Mouse (Mus musculus) liver, embryonic 14.5 days (tissue): Measurements from ENCODE around the gene Slc2a9. TPM values are rescaled to one million over a fixed set of nuclear protein-coding genes. Genes with fewer than 3 reads are reported as not detected.

Experiments
- ATAC-seq: fragments of 200-750 bp; cut with Nextera tagmentation; 2 replicates; pipeline ENCODE4 v1.8.0; 2017; ENCODE audit warnings: moderate number of reproducible peaks, mild to moderate bottlenecking, moderate library complexity; ENCODE audit not compliant: insufficient read depth
- DNase-seq, 3 experiments: peaks; one replicate each; pipeline ENCODE4 v3.0.0-alpha.2; 2012 to 2013; ENCODE audit warnings: low read depth in 3 of 3, low spot score in 3 of 3
- H3K27ac ChIP-seq: fragments of 300-500 bp; sonication (generic); 2 replicates; pipeline ENCODE4 v1.5.1; 2014; ENCODE audit warnings: moderate library complexity, mild to moderate bottlenecking, control low read depth, inconsistent platforms
- H3K27me3 ChIP-seq: fragments of 300-500 bp; sonication (generic); 2 replicates; pipeline ENCODE4 v1.6.1; 2014; ENCODE audit warnings: mild to moderate bottlenecking, low read length, moderate library complexity; ENCODE audit not compliant: control insufficient read depth, insufficient read depth
- H3K36me3 ChIP-seq: fragments of 300-500 bp; sonication (generic); replicated peaks from 2 replicates; pipeline ENCODE4 v1.6.1; 2014; ENCODE audit warnings: low read depth; ENCODE audit not compliant: control insufficient read depth, insufficient read depth
- H3K4me1 ChIP-seq, 2 experiments: fragments of 200-500 bp in 1 of 2; fragments of 300-500 bp in 1 of 2; sonication (generic) in 1 of 2; replicated peaks; 2 replicates each; pipeline ENCODE4 v1.6.1; 2012 to 2014; ENCODE audit warnings: antibody characterized with exemption in 1 of 2, inconsistent platforms in 1 of 2, low read length in 1 of 2; ENCODE audit not compliant: control insufficient read depth in 2 of 2, insufficient read depth in 2 of 2
- H3K4me2 ChIP-seq: fragments of 300-500 bp; sonication (generic); 2 replicates; pipeline ENCODE4 v1.6.1; 2014; ENCODE audit warnings: low read depth, mild to moderate bottlenecking, control low read depth, moderate library complexity
- H3K4me3 ChIP-seq, 2 experiments: fragments of 200-500 bp in 1 of 2; fragments of 300-500 bp in 1 of 2; sonication (generic) in 1 of 2; 2 replicates each; pipeline ENCODE4 v1.5.1; 2012 to 2014; ENCODE audit warnings: low read depth in 2 of 2, low read length in 2 of 2, mild to moderate bottlenecking in 2 of 2, control low read depth in 1 of 2, inconsistent platforms in 1 of 2, moderate library complexity in 1 of 2; ENCODE audit not compliant: insufficient read depth in 1 of 2
- H3K9ac ChIP-seq: fragments of 300-500 bp; sonication (generic); replicated peaks from 2 replicates; pipeline ENCODE4 v1.6.1; 2014; ENCODE audit warnings: mild to moderate bottlenecking, control low read depth, moderate library complexity
- H3K9me3 ChIP-seq: fragments of 300-500 bp; sonication (generic); 2 replicates; pipeline ENCODE4 v1.6.1; 2016; ENCODE audit warnings: low read length, mixed read lengths; ENCODE audit not compliant: control insufficient read depth
- CTCF ChIP-seq: IDR thresholded peaks from 2 replicates; pipeline ENCODE4 v1.5.1; 2016; ENCODE audit warnings: antibody characterized with exemption, low read depth, control low read depth
- EP300 ChIP-seq: IDR thresholded peaks from 2 replicates; pipeline ENCODE4 v1.6.1; 2016; ENCODE audit warnings: antibody characterized with exemption, low read depth
- WGBS: fragments of 180-500 bp; shearing (Covaris S2); extraction: QIAGEN DNeasy Blood & Tissue Kit; methylation state at CpG from one replicate; pipeline ENCODE4 v1.1.7; 2014; ENCODE audit not compliant: insufficient replicate concordance; 5-methylcytosine and 5-hydroxymethylcytosine counted together
- polyA plus RNA-seq, 2 experiments: library from polyadenylated mRNA; depleted of rRNA in 1 of 2; stranded (reverse) in 1 of 2; unstranded in 1 of 2; fragments of >200 nt; fragmentation: Nextera tagmentation in 1 of 2; extraction: Ambion mirVana in 1 of 2; gene quantifications; 2 replicates each; pipeline versions ENCODE4 v1.2.1 to v1.2.3; 2012 to 2014

Gene Slc2a9
- polyA plus RNA-seq, 2 experiments = 1.6 to 1.9 TPM

GRCm38 (mm10) chr5:38350351-38350929, 152.5 kb downstream of the Slc2a9 start:
- no peak overlapping the region for H3K4me2 ChIP-seq
- no peak overlapping the region for H3K27ac ChIP-seq
- no peaks in the 10 kb centered on the region for H3K36me3 ChIP-seq
- H3K4me3 ChIP-seq = no peak overlapping the region
- no peaks in the 10 kb centered on the region for H3K4me1 ChIP-seq
- H3K27me3 ChIP-seq = no peaks in the 10 kb centered on the region
- no peak for DNase-seq
- WGBS = 55% methylated on average over 5 of the region's 5 CpGs
- no peaks in the 10 kb centered on the region for H3K9me3 ChIP-seq
- ATAC-seq = no peak
- H3K9ac ChIP-seq = no peak overlapping the region
- no peak for TF ChIP-seq EP300
- no peak for TF ChIP-seq CTCF

GRCm38 (mm10) chr5:38346646-38347432, 156.1 kb downstream of the Slc2a9 start:
- 25% methylated on average over 10 of the region's 10 CpGs for WGBS

GRCm38 (mm10) chr5:38343101-38343500, 159.8 kb downstream of the Slc2a9 start:
- H3K27me3 ChIP-seq = no peaks in the 10 kb centered on the region
- 62% methylated on average over 3 of the region's 3 CpGs for WGBS
- no peaks in the 10 kb centered on the region for H3K36me3 ChIP-seq
- H3K27ac ChIP-seq = no peak overlapping the region
- ATAC-seq = no peak
- no peak overlapping the region for H3K4me2 ChIP-seq
- no peaks in the 10 kb centered on the region for H3K4me1 ChIP-seq
- no peak overlapping the region for H3K4me3 ChIP-seq
- H3K9ac ChIP-seq = no peak overlapping the region
- no peak for TF ChIP-seq CTCF
- TF ChIP-seq EP300 = no peak
- no peak for DNase-seq
- no peaks in the 10 kb centered on the region for H3K9me3 ChIP-seq

More at GRCm38 (mm10) chr5:38346646-38347432, 156.1 kb downstream of the Slc2a9 start:
- no peak overlapping the region for H3K4me2 ChIP-seq
- ATAC-seq = no peak
- H3K4me1 ChIP-seq = no peaks in the 10 kb centered on the region
- H3K27me3 ChIP-seq = no peaks in the 10 kb centered on the region
- H3K27ac ChIP-seq = no peak overlapping the region
- H3K4me3 ChIP-seq = no peak overlapping the region
- no peaks in the 10 kb centered on the region for H3K36me3 ChIP-seq
- DNase-seq = no peak
- no peak overlapping the region for H3K9ac ChIP-seq
- H3K9me3 ChIP-seq = no peaks in the 10 kb centered on the region
- TF ChIP-seq CTCF (no peak), EP300 (no peak)

GRCm38 (mm10) chr5:38334582-38334981, 168.4 kb downstream of the Slc2a9 start:
- H3K9me3 ChIP-seq = no peaks in the 10 kb centered on the region
- H3K4me3 ChIP-seq = no peak overlapping the region
- H3K27ac ChIP-seq = no peak overlapping the region
- H3K27me3 ChIP-seq = no peaks in the 10 kb centered on the region
- no peak overlapping the region for H3K9ac ChIP-seq
- WGBS = 34% methylated on average over 1 of the region's 1 CpGs
- no peak for ATAC-seq
- no peak overlapping the region for H3K4me2 ChIP-seq
- DNase-seq = no peak
- no peaks in the 10 kb centered on the region for H3K4me1 ChIP-seq
- no peak for TF ChIP-seq CTCF
- no peak for TF ChIP-seq EP300
- no peaks in the 10 kb centered on the region for H3K36me3 ChIP-seq

- 31% methylated on average over 4 of the region's 4 CpGs for WGBS
- Histone ChIP-seq H3K9me3 (no peaks in the 10 kb centered on the region), H3K36me3 (no peaks in the 10 kb centered on the region), H3K4me3 (no peak overlapping the region), H3K4me1 (no peaks in the 10 kb centered on the region), H3K4me2 (no peak overlapping the region), H3K27ac (no peak overlapping the region), H3K27me3 (no peaks in the 10 kb centered on the region), H3K9ac (no peak overlapping the region)
- DNase-seq (no peak), ATAC-seq (no peak)
- TF ChIP-seq EP300 (no peak), CTCF (no peak)
These were observed 169.6 kb downstream of the Slc2a9 start for GRCm38 (mm10) chr5:38333381-38333780.
